8 mouse cellular contexts compared by ENCODE assay signal in the genomic region with DNA sequence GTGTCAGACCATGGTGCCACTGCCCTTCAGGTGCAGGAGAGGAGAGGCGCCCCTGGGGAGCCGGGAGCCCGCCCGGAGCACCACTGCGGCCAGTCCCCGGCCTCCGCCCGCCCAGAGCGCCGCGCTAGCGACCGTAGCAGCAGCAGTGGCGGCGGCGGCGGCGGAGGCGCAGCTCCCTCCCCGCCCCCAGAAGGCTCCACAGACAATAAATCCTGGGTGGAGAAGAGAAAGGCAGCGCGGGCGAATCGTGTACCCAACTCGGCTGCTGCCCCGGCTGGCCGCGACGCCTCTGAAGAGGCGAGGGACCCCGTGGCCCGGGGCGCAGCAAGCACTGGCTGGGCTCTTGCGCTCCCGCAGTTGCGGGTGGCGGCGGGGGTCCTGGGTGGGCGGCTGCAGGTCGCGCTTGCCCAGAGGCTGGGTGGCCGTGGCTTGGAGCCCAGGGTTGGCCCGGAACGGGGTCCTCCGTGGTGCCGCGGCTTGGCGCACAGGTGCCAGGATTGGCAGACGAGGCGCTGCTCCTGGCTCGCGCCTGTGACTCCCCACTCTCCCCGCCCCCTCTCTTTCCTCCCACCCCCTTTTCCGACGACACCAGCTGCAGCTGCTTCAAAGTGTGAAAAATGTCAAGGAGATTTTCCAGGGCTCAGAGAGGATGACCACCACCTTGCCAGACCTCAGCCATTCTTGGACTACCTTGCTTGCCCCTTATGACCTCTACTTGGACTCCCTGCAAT. TPM values are rescaled to one million over a fixed set of nuclear protein-coding genes. Genes with fewer than 3 reads are reported as not detected.
DNase-seq lines count a peak whose midpoint lies in the region; ATAC-seq and TF ChIP-seq lines count a peak whose summit lies in the region.

No protein-coding gene starts in this region.

- TF ChIP-seq POLR2A in cerebellum, adult 2 months (IDR thresholded peaks at IDR 0.05; ENCODE audit: borderline replicate concordance, insufficient read depth, low read length), result no peak
- no peak for TF ChIP-seq POLR2A in small intestine, adult 2 months (IDR thresholded peaks at IDR 0.05; ENCODE audit: low read depth, low read length)

- peak overlapping the region; percentile 57 for H3K9ac ChIP-seq in heart, embryonic 16.5 days (ENCODE audit: low read length)
- peak overlapping the region; percentile 97 for H3K9ac ChIP-seq in forebrain, embryonic 14.5 days (ENCODE audit: low read length)

- H3K36me3 ChIP-seq in heart, embryonic 16.5 days (ENCODE audit: control insufficient read depth, insufficient read depth), result no peaks in the 10 kb centered on the region
- H3K36me3 ChIP-seq in forebrain, embryonic 14.5 days (ENCODE audit: control insufficient read depth, insufficient read depth, low read length), result no peaks in the 10 kb centered on the region
- H3K36me3 ChIP-seq in small intestine, adult 2 months (ENCODE audit: control insufficient read depth, insufficient read depth, low read length), result no peaks in the 10 kb centered on the region

- TF ChIP-seq CTCF in cerebellum, adult 2 months (IDR thresholded peaks at IDR 0.05; ENCODE audit: borderline replicate concordance, insufficient read depth, low read depth, low read length), result no peak
- TF ChIP-seq CTCF in layer of hippocampus, adult 2 months (conservative IDR thresholded peaks at IDR 0.05), result no peak
- TF ChIP-seq CTCF in small intestine, adult 2 months (IDR thresholded peaks at IDR 0.05; ENCODE audit: extremely low read depth, insufficient read length, insufficient replicate concordance, low read depth, low read length), result no peak

- H3K4me3 ChIP-seq in heart, embryonic 16.5 days (ENCODE audit: low read length), result peak overlapping the region; percentile 64
- H3K4me3 ChIP-seq in cerebellum, adult 2 months (replicated peaks; ENCODE audit: insufficient read depth, low read depth, low read length), result peak overlapping the region; percentile 64
- H3K4me3 ChIP-seq in forebrain, embryonic 14.5 days (ENCODE audit: low read depth, low read length), result peak overlapping the region; percentile 72
- H3K4me3 ChIP-seq in layer of hippocampus, adult 2 months, result peak overlapping the region; percentile 86
- H3K4me3 ChIP-seq in small intestine, adult 2 months (ENCODE audit: low read depth, low read length), result peak overlapping the region; percentile 41

- peaks cover 29% of the 10 kb centered on the region for H3K27me3 ChIP-seq in heart, embryonic 16.5 days (ENCODE audit: control insufficient read depth, insufficient read depth, low read length)
- no peaks in the 10 kb centered on the region for H3K27me3 ChIP-seq in cerebellum, adult 2 months (ENCODE audit: control insufficient read depth, insufficient read depth, low read length)
- no peaks in the 10 kb centered on the region for H3K27me3 ChIP-seq in forebrain, embryonic 14.5 days (replicated peaks; ENCODE audit: control insufficient read depth, insufficient read depth, low read length)
- H3K27me3 ChIP-seq in small intestine, adult 2 months (ENCODE audit: control insufficient read depth, insufficient read depth, low read length), result peaks cover 6% of the 10 kb centered on the region; the same call in 1 of the 2 replicates

- peaks cover 11% of the 10 kb centered on the region for H3K4me1 ChIP-seq in heart, embryonic 16.5 days (ENCODE audit: control insufficient read depth, insufficient read depth, low read length)
- H3K4me1 ChIP-seq in cerebellum, adult 2 months (ENCODE audit: control insufficient read depth, insufficient read depth, low read length), result no peaks in the 10 kb centered on the region; the same call in 1 of the 2 replicates
- peaks cover 5% of the 10 kb centered on the region for H3K4me1 ChIP-seq in forebrain, embryonic 14.5 days (ENCODE audit: control insufficient read depth, insufficient read depth, low read length)
- no peaks in the 10 kb centered on the region for H3K4me1 ChIP-seq in small intestine, adult 2 months (ENCODE audit: control insufficient read depth, insufficient read depth, insufficient read length, low read length)

- DNase-seq in heart, adult 8-10 months (ENCODE audit: low spot score), result no peak
- peak; percentile 34 to 47 for DNase-seq in cerebellum, adult 2 months
- peak; percentile 78 for DNase-seq in forebrain, embryonic 14.5 days (ENCODE audit: low spot score)
- DNase-seq in layer of hippocampus, adult 2 months (ENCODE audit: low spot score in 2 of 2), result peak; percentile 43 to 62
- DNase-seq in thymus, postnatal 36 days, result no peak

- H3K4me2 ChIP-seq in heart, embryonic 16.5 days (ENCODE audit: low read depth, low read length), result peak overlapping the region; percentile 99
- peak overlapping the region; percentile 79 for H3K4me2 ChIP-seq in forebrain, embryonic 14.5 days (ENCODE audit: low read length)

- WGBS in heart, embryonic 16.5 days, result 2% methylated on average over 48 of the region's 55 CpGs
- WGBS in cerebellum, adult 2 months, result under 1% methylated on average over 55 of the region's 55 CpGs
- under 1% methylated on average over 41 of the region's 55 CpGs for WGBS in forebrain, embryonic 14.5 days
- WGBS in small intestine, adult 2 months, result 3% methylated on average over 55 of the region's 55 CpGs

- no peaks in the 10 kb centered on the region for H3K9me3 ChIP-seq in heart, embryonic 16.5 days (replicated peaks; ENCODE audit: control insufficient read depth, low read length)
- no peaks in the 10 kb centered on the region for H3K9me3 ChIP-seq in forebrain, embryonic 14.5 days (replicated peaks; ENCODE audit: control insufficient read depth, low read length)

- no peak overlapping the region for H3K27ac ChIP-seq in heart, embryonic 16.5 days (ENCODE audit: low read length)
- no peak overlapping the region for H3K27ac ChIP-seq in cerebellum, adult 2 months (ENCODE audit: insufficient read depth, low read length)
- peak overlapping the region; percentile 97 for H3K27ac ChIP-seq in forebrain, embryonic 14.5 days (ENCODE audit: low read depth, low read length)
- peak overlapping the region; percentile 99 for H3K27ac ChIP-seq in layer of hippocampus, adult 2 months
- no peak overlapping the region for H3K27ac ChIP-seq in small intestine, adult 2 months (ENCODE audit: insufficient read depth, low read depth, low read length)

- peak; percentile 58; the same call in 1 of the 2 replicates for ATAC-seq in heart, embryonic 16.5 days (replicated peaks; ENCODE audit: extremely low read depth, insufficient read depth, low FRiP score)
- ATAC-seq in forebrain, embryonic 14.5 days, result peak; percentile 80
- 0 out of 2 replicates have a peak, but pooled peaks have one; percentile 6 for ATAC-seq in megakaryocyte progenitor cell, adult 5-6 weeks (replicated peaks; ENCODE audit: poor library complexity)

RNA-seq across cellular contexts. Expression of a gene that starts 0.6 kb away (rescaled TPM):
- 0.11 and 0.14 TPM in 2 replicates for polyA plus RNA-seq in heart, embryonic 16.5 days (2015; fragmentation: Nextera tagmentation; extraction: Ambion mirVana)
- under 1 TPM in 1 of 4 experiments, not detected in 3; 0.06 TPM for total RNA-seq in heart, adult 8-10 months (2022)
- 1.7 and 2.0 TPM in 2 replicates for polyA plus RNA-seq in cerebellum, adult 2 months (2012; rRNA removed)
- polyA plus RNA-seq in forebrain, embryonic 14.5 days (2014; fragmentation: Nextera tagmentation; extraction: Ambion mirVana), result 5.0 and 9.9 TPM in 2 replicates
- 100 to 1,000 TPM; 119 to 126 TPM for total RNA-seq in layer of hippocampus, adult 2 months (2021)
- total RNA-seq in megakaryocyte progenitor cell, adult 5-6 weeks (2015), result not detected in 2 replicates
- total RNA-seq in megakaryocyte progenitor cell, adult 5-6 weeks (2017), result not detected in 2 replicates
- 0.19 TPM in 1 of 2 replicates, not detected in the other for polyA plus RNA-seq in small intestine, adult 2 months (2012; rRNA removed)

Comparison
In these comparisons a context has a peak if more than half of its experiments do, and no peak if none do; other contexts are left out.
1. ATAC-seq: peak in every context shown above with its lines; median percentile 80 in forebrain, embryonic 14.5 days; 58 in heart, embryonic 16.5 days; 6 in megakaryocyte progenitor cell, adult 5-6 weeks.
2. H3K27ac ChIP-seq: peak in forebrain, embryonic 14.5 days (single experiment) and layer of hippocampus, adult 2 months (single experiment); none in heart, embryonic 16.5 days (single experiment), cerebellum, adult 2 months (single experiment) and small intestine, adult 2 months (single experiment).
3. DNase-seq: peak in cerebellum, adult 2 months (2 of 2), forebrain, embryonic 14.5 days (single experiment) and layer of hippocampus, adult 2 months (2 of 2); none in heart, adult 8-10 months (single experiment) and thymus, postnatal 36 days (0 of 2).
4. Peak in every context shown above with its lines, with median percentiles within 50 percentile points of each other: H3K4me3 ChIP-seq.